Mouse (Mus musculus): ENCODE results near the gene Cmtm5. TPM values are rescaled to one million over a fixed set of nuclear protein-coding genes. Genes with fewer than 3 reads are reported as not detected.
"Not testable (repeated sequence)": the region's sequence is repeated elsewhere in the genome, so short reads cannot be mapped to it uniquely, and the experiment has no call there.

Gene Cmtm5
- polyA plus RNA-seq, 1 experiment from 2014 or later, result 14.7 TPM

DNA sequence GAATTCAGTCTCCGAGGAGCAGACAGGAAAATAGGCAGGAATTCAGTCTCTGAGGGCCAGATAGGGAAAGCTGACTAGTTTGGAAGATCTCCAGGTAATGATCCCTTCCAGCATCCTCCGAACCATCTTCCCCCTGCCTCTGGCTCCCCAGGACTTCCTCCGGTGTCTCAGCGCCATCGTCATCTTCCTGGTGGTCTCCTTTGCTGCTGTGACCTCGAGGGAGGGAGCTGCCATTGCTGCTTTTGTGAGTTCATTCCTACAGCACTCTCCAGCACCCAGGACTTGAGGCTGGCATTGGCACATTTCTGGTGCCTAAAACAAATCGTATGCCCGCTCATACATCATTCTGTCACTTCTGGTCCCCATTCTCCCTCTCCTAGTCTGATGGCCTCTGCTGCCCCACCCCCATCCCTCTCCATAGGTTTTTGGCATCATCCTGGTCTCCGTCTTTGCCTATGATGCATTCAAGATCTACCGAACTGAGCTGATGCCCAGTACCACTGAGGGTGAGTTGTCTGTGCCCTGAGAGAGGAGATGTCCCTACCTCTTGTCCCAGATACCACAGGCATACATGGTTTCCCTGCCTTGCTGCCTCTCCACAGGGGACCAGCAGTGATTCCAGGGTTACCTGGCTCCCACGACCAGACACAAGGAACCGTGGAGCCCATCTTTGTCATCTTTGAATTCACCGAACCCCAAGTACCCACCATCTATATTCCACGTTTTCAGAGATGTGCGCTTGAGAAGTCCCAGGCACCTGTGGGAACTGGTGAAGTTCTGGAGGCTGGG is 2.6 kb downstream of the Cmtm5 start:
- H3K27ac ChIP-seq (replicated peaks), result no peak overlapping the region
- ATAC-seq (ENCODE audit: low FRiP score, low read depth), result no peak
- peaks cover 22% of the 10 kb centered on the region for H3K4me1 ChIP-seq (replicated peaks)
- H3K27me3 ChIP-seq, result no peaks in the 10 kb centered on the region
- no peaks in the 10 kb centered on the region for H3K36me3 ChIP-seq
- H3K9ac ChIP-seq, result no peak overlapping the region
- H3K4me3 ChIP-seq, result no peak overlapping the region
- 78% methylated on average over 15 of the region's 15 CpGs for WGBS
- H3K9me3 ChIP-seq, result no peaks in the 10 kb centered on the region
- H3K4me2 ChIP-seq, result no peak overlapping the region

DNA sequence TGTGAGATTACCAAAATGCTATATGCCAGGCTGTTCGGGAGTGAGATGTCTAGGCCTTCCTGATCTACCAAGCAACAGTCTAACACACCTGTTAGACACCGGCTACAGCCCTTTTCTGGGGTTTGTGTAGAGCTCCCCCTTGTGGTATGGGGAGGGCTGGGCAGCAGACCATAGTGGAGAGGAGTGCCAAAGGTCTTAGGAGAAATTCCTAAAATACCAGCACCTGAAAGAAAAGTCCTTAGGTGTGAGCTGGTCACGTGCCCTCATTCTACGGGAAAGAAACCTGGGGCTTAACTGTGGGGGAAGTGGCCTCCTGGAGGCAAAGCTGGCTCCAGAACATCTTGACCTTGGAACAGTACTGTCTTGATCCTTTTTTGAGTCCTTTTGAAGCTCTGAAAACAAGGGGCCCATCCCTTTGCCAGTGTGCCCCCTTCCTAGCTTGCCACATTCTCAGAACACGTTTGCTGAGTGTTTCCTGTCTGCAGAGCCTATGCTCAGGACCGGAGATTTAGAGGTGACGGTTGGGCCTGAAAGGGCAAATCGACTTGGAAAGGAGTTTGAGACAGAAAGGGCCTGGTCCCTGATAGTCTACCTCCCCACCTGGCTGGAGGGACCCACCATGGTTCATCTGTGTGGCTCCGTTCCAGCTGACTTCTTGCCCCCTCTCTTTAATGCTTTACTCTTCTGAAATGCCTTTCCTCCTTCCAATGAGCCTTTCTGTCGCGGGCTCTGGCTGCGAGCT is 3.5 kb downstream of the Cmtm5 start:
- H3K27ac ChIP-seq (replicated peaks), result no peak overlapping the region
- no peak for ATAC-seq (ENCODE audit: low FRiP score, low read depth)
- no peak overlapping the region for H3K4me2 ChIP-seq
- WGBS, result 54% methylated on average over 12 of the region's 12 CpGs
- H3K36me3 ChIP-seq, result no peaks in the 10 kb centered on the region
- no peaks in the 10 kb centered on the region for H3K9me3 ChIP-seq
- H3K4me1 ChIP-seq (replicated peaks), result peaks cover 22% of the 10 kb centered on the region
- no peaks in the 10 kb centered on the region for H3K27me3 ChIP-seq
- no peak overlapping the region for H3K9ac ChIP-seq
- H3K4me3 ChIP-seq, result no peak overlapping the region

DNA sequence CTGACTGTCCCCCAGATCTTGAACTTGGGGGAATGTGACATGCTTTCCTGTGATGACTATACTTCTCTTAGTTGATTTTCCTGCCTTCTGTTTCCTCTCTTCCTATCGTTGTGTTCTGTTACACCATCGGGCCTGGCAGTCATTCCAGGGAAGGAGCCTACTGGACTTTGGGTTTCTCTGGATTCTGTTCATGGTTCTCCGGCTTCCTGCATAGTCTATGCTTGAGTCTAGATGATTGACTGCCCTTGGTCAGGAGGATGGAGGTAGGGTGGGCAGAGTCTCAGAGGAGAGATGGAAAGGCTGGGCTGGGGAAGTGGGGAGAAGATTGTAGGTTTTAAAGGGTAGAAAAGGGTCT is 4.1 kb downstream of the Cmtm5 start:
- Histone ChIP-seq H3K4me3 (no peak overlapping the region), H3K36me3 (no peaks in the 10 kb centered on the region), H3K27ac (replicated peaks) (no peak overlapping the region), H3K4me1 (replicated peaks) (peaks cover 20% of the 10 kb centered on the region), H3K4me2 (no peak overlapping the region), H3K9me3 (no peaks in the 10 kb centered on the region), H3K9ac (no peak overlapping the region), H3K27me3 (no peaks in the 10 kb centered on the region)
- ATAC-seq (ENCODE audit: low FRiP score, low read depth), result no peak
- 88% methylated on average over 3 of the region's 3 CpGs for WGBS

DNA sequence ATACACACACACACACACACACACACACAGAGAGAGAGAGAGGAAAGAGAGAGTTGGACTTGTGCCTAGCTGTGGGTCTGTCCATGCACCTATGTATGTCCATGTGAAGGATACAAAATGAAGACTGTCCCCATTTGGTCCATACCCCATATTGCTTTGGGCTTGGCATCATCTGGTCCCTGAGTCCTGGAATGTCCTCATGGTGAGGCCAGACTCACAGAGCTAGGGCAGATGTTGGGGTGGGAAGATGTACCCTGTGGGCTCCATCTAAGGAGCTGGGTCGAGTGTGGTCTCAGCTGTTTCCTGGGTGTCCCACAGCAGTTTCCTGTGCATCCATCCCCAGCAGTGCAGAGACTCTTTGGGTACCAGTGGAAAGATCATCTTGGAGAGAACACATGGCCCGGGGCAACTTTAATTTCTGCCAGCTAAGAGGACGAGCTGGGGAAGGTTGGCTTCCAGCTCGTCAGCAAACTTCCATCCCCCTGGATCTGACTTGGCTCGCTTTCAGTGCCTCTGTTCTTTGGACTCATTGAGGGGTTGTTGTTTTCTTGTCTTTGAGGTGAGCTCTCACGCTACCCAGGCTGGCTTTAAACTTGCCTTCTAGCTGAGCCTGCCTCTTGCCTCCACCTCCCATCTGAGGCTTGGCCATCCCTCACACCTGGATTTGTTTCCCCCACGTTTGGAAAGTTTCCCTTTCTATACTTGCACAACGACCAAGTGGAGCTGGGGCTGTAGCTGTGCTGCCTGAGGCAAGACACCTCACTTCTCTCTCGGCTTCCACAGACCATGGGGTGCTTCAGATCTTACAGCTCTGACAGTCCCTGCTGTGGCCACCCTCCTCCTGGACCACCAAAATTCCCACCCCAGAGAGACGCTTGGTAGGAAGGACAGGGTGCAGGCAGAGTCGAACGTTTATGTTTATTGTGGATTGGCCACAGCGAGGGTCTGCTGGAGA is 5.2 kb downstream of the Cmtm5 start:
- Histone ChIP-seq H3K36me3 (no peaks in the 10 kb centered on the region), H3K9me3 (no peaks in the 10 kb centered on the region), H3K4me3 (no peak overlapping the region), H3K4me2 (no peak overlapping the region), H3K4me1 (replicated peaks) (peaks cover 8% of the 10 kb centered on the region), H3K27ac (replicated peaks) (no peak overlapping the region), H3K9ac (no peak overlapping the region), H3K27me3 (no peaks in the 10 kb centered on the region)
- no peak for ATAC-seq (ENCODE audit: low FRiP score, low read depth)
- 61% methylated on average over 13 of the region's 13 CpGs for WGBS

DNA sequence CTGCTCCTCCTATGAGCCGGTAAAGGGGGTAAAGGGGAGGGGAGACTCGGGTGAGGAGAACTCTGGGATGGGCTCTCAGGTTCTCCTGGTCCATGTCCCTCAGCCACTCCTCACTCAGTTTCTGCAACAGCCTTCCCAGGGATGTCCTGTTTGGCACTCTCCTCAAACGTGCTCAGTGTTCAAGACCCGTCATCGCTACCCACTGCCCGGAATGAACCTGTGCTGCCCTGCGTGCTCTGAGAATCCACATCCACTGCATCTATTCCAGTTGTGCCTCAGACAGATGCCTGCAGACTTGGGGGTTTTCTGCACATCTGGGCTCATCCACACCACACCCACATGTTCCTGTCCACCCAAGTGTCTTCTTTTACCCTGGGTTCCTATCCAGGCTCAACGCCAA is 6.4 kb downstream of the Cmtm5 start:
- no peak overlapping the region for H3K9ac ChIP-seq
- 0 out of 2 replicates have a peak, but pooled peaks cover 2% of the 10 kb centered on the region for H3K4me1 ChIP-seq (replicated peaks)
- ATAC-seq (ENCODE audit: low FRiP score, low read depth), result no peak
- H3K4me3 ChIP-seq, result no peak overlapping the region
- no peaks in the 10 kb centered on the region for H3K36me3 ChIP-seq
- H3K4me2 ChIP-seq, result no peak overlapping the region
- no peaks in the 10 kb centered on the region for H3K27me3 ChIP-seq
- no peaks in the 10 kb centered on the region for H3K9me3 ChIP-seq
- 92% methylated on average over 8 of the region's 8 CpGs for WGBS
- H3K27ac ChIP-seq (replicated peaks), result no peak overlapping the region

DNA sequence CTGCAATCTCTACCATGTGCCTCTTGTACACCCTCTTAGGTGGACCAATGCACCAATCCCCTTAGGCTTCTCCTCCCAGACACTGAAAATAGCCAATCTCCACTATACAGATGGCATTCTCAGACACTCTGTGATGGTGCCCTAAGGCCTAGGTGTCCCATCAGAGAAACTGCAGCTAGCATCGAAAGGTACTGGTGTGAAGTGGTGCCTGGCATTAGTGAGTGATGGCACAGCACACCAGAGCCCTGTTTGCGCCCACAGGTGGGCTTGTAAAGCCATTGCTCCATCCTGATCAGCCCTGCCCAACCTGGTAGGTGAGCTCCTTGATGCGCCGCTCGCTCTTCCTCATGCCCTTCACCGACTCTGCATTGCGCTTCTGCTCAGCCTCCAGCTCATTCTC is 7.9 kb downstream of the Cmtm5 start:
- Histone ChIP-seq H3K9ac (no peak overlapping the region), H3K4me2 (no peak overlapping the region), H3K36me3 (no peaks in the 10 kb centered on the region), H3K27me3 (no peaks in the 10 kb centered on the region), H3K4me1 (replicated peaks) (no peaks in the 10 kb centered on the region), H3K4me3 (no peak overlapping the region), H3K27ac (replicated peaks) (no peak overlapping the region), H3K9me3 (no peaks in the 10 kb centered on the region)
- WGBS, result 92% methylated on average over 7 of the region's 7 CpGs
- no peak for ATAC-seq (ENCODE audit: low FRiP score, low read depth)

DNA sequence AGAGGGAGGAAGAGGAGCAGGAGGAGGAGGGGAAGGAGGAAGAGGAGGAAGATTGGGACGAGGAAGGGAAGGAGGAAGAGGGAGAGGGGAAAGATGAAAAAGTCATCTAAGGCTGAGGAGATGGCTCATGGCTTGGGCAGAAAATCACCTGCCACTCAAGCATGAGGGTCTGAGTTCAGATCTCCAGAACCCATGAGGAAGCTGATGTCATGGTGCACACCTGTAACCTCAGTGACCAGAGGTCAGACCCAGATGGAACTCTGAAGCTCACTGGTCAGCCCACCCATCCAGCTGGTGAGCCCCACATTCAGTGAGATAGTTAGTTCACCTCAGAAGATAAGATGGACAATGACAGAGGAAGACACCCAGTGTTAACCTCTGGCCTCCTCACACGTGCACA is 8.9 kb downstream of the Cmtm5 start:
- no peak for ATAC-seq (ENCODE audit: low FRiP score, low read depth)
- no peaks in the 10 kb centered on the region for H3K36me3 ChIP-seq
- H3K27ac ChIP-seq (replicated peaks), result no peak overlapping the region
- 77% methylated on average over 2 of the region's 2 CpGs for WGBS
- H3K4me1 ChIP-seq (replicated peaks), result no peaks in the 10 kb centered on the region
- no peaks in the 10 kb centered on the region for H3K9me3 ChIP-seq
- H3K4me3 ChIP-seq, result no peak overlapping the region
- H3K27me3 ChIP-seq, result no peaks in the 10 kb centered on the region
- H3K9ac ChIP-seq, result no peak overlapping the region
- H3K4me2 ChIP-seq, result no peak overlapping the region

DNA sequence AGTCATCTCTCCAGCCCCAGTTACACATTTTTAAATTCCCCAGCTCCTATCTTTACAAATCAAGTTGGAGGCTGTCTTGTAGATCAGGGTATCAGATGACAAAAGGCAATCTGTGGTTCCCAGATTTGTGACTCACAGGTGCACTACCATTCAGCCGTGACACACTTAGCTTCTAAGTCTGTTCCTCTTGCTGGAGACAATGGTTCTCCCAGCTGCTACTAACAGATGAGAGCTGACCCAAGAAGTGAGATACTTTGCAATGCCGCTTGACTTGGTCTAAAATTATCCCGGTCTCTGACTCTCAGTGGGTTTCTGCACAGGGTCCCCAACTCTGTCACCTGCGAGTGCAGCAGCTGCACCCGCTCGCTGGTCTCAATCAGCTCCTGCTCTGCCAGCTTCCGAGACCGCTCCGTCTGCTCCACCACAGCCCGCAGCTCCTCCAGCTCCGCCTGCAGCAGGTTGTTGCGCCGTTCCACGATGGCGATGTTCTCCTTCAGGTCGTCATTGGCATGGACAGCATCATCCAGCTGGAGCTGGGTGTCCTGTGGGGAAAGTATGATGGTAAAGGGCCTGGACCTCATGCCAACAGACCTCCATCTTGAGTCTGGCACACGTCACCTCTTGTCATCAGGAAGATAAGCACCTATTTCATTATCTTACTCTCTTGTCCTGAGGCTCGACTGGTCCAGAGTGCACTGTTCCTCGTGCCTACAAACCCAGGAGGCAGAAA is 10.1 kb downstream of the Cmtm5 start:
- Histone ChIP-seq H3K9ac (no peak overlapping the region), H3K27ac (replicated peaks) (no peak overlapping the region), H3K4me1 (replicated peaks) (no peaks in the 10 kb centered on the region), H3K36me3 (no peaks in the 10 kb centered on the region), H3K4me2 (no peak overlapping the region), H3K4me3 (no peak overlapping the region), H3K9me3 (no peaks in the 10 kb centered on the region), H3K27me3 (no peaks in the 10 kb centered on the region)
- 85% methylated on average over 19 of the region's 19 CpGs for WGBS
- ATAC-seq (ENCODE audit: low FRiP score, low read depth), result no peak

DNA sequence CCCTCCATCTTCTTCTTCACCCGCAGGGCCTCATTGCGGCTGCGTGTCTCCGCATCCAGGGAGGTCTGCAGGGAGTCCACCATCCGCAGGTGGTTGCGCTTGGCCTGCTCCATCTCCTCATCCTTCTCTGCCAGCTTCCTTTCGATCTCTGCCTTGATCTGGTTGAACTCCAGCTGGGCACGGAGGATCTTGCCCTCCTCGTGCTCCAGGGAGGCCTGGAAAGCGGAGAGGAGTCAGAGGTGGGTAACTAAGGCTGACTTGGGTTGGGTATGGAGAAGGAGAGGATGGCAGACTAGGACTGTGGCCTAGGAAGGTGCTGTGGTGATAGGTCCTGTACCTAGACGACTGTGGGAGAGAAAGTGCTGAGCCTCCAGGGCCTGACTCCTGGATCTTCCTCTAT is 10.9 kb downstream of the Cmtm5 start:
- H3K27ac ChIP-seq (replicated peaks); H3K9me3 ChIP-seq; H3K4me3 ChIP-seq; ATAC-seq (ENCODE audit: low FRiP score, low read depth); H3K27me3 ChIP-seq; H3K4me1 ChIP-seq (replicated peaks); H3K9ac ChIP-seq; H3K36me3 ChIP-seq; H3K4me2 ChIP-seq: not testable (repeated sequence)
- 93% methylated on average over 11 of the region's 11 CpGs for WGBS

DNA sequence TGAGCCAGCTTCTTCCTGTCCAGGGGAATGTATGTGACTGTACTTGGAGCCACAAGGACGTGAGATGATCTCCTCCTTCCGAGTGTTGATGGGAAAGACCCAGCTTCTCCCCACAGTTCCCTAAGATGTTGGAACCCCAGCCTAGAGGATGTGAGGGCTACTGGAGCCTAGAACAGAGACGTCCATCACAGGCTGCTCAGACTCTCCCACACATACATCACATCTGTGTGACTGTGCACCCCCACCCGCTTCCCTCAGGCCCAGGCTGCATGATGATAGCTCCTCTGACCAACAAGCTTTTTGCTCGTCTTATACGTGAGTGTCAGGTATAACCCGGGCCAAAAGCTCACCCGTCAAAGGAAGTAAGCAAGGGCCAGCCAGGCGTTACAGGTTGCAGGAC is 12.7 kb downstream of the Cmtm5 start:
- 88% methylated on average over 9 of the region's 9 CpGs for WGBS
- no peaks in the 10 kb centered on the region for H3K9me3 ChIP-seq

DNA sequence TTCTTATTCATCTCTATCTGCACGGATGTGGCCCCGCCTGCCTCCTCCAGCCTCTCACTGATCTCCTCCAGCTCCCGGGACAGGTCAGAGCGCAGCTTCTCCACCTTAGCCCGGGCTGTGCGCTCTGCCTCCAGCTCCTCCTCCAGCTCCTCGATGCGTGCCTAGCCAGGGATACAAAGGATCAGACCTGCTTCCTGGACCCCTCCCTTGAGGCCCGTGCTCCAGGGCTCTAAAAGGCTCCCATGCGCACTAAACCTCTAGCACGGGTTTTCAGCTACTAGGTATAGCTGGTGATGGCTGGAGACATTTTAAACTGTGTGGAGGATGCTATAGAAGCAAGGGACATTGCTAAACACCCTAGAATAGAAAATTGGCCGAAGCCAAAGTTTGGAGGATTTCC is 14.4 kb downstream of the Cmtm5 start:
- H3K36me3 ChIP-seq, result no peaks in the 10 kb centered on the region
- no peak overlapping the region for H3K9ac ChIP-seq
- no peaks in the 10 kb centered on the region for H3K9me3 ChIP-seq
- no peak overlapping the region for H3K27ac ChIP-seq (replicated peaks)
- WGBS, result 69% methylated on average over 12 of the region's 12 CpGs
- H3K4me1 ChIP-seq (replicated peaks), result no peaks in the 10 kb centered on the region
- no peaks in the 10 kb centered on the region for H3K27me3 ChIP-seq
- no peak for ATAC-seq (ENCODE audit: low FRiP score, low read depth)
- no peak overlapping the region for H3K4me2 ChIP-seq
- no peak overlapping the region for H3K4me3 ChIP-seq

More for the DNA sequence above, 12.7 kb downstream of the Cmtm5 start:
- ATAC-seq (ENCODE audit: low FRiP score, low read depth), result no peak
- H3K9ac ChIP-seq, result no peak overlapping the region
- H3K4me2 ChIP-seq, result no peak overlapping the region
- no peaks in the 10 kb centered on the region for H3K36me3 ChIP-seq
- no peaks in the 10 kb centered on the region for H3K27me3 ChIP-seq
- H3K27ac ChIP-seq (replicated peaks), result no peak overlapping the region
- no peaks in the 10 kb centered on the region for H3K4me1 ChIP-seq (replicated peaks)
- no peak overlapping the region for H3K4me3 ChIP-seq
